Mouse (Mus musculus): Measurements from ENCODE around the gene Zfp60. TPM values are rescaled to one million over a fixed set of nuclear protein-coding genes. Genes with fewer than 3 reads are reported as not detected.
"Not testable (repeated sequence)": the region's sequence is repeated elsewhere in the genome, so short reads cannot be mapped to it uniquely, and the experiment has no call there.

Zfp60 gene
- total RNA-seq, 2 experiments from 2014 or later, result 8.9 to 11.7 TPM

DNA sequence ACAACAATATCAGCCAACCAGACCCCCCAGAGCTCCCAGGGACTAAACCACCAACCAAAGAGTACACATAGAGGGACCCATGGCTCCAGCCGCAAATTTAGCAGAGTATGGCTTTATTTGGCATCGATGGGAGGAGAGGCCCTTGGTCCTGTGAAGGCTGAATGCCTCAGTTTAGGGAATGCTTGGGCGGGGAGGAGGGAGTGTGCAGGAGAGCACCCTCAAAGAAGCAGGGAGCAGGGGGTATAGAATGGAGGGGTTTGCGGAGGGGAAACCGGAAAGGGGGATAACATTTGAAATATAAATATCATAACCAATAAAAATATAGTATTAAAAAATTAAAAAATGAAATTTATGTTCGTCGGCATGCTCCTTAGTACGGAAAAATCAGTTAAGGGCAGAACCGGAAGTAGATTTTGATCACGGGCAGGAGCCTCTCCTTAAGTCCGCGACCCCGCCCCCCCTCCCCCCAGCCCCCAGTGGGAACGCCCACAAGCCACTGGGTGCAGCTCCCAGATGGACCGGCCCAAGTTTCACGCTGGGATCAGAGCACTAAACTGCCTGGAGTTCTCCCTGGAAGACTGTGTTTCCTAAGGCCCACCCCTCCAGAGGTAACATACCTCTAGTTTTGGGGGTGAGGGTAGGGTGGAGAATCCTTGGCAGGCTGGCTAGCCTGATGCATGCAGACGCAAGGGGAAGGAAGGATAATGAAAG is 34.1 kb downstream of the Zfp60 start:
- ATAC-seq (replicated peaks; ENCODE audit: poor library complexity, severe bottlenecking), result 0 out of 2 replicates have a peak, but pooled peaks have one; percentile 17

DNA sequence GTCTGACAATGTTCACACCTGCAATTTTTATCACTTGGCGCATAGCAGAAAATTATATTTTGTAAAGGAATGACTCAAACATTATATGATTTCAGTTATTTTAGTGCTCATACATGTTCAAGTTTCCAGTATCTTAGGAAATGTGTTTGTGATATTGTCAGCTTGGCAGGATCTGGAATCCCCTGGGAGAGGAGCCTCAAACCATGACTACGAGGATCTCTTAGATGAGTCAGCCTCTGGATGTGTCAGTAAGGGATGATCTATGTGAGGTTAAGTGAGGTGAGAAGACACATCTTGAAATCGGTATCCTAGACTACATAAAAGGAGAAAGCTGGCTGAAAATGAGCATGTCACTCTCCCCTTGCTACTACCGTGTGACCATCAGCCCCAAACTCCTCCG is 58.1 kb downstream of the Zfp60 start:
- no peak for ATAC-seq (replicated peaks; ENCODE audit: poor library complexity, severe bottlenecking)

GRCm38 (mm10) chr7:27793865-27794264 is 62.7 kb downstream of the Zfp60 start:
- not testable (repeated sequence) for ATAC-seq (replicated peaks; ENCODE audit: poor library complexity, severe bottlenecking)

- ATAC-seq (replicated peaks; ENCODE audit: poor library complexity, severe bottlenecking), result no peak
These were observed 63.4 kb downstream of the Zfp60 start for GRCm38 (mm10) chr7:27794566-27794965.

GRCm38 (mm10) chr7:27797906-27798811 is 67.0 kb downstream of the Zfp60 start:
- no peak for ATAC-seq (replicated peaks; ENCODE audit: poor library complexity, severe bottlenecking)

DNA sequence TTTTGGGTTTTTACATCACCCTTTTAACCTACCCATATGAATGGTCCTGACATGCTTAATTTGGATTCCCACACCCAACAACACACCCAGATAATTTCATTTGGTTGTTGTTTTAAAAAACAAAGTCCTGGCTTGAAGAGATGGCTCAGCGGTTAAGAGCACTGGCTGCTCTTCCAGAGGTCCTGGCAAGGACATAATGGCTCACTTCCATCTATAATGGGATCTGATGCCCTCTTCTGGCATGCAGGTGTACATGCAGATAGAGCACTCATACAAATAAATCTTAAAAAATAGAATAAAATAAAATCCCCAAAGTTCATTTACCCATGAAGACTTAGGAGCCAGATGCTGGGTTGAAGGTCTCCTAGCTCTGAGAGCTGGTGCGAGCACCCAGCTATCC is 69.9 kb downstream of the Zfp60 start:
- ATAC-seq (replicated peaks; ENCODE audit: poor library complexity, severe bottlenecking), result no peak

DNA sequence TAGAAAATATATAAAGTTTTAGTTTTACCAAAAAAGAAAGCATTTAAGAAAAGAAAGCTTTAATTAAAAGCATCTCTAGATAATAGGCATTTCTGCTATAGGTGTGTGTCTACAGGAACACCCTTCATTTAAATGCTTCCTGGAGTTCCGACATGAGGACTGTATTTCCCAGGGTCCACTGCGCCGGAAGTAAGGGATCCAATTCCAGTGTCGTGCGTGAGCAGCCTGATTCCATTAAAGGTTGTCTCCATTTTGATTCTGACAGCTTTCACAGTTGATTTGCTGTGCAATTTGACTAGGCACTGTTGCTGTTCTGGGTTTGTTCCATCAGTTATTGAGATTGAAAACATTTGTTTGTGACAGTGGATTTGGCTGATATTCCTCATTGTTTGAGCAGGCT is 71.8 kb downstream of the Zfp60 start:
- ATAC-seq (replicated peaks; ENCODE audit: poor library complexity, severe bottlenecking), result no peak

Other genes starting within 250 kb of the Zfp60 start
- gene Sertad1, start 244.5 kb upstream of the Zfp60 start, total RNA-seq (2014; fragmentation: Nextera tagmentation), result 1.9 and 2.2 TPM in 2 replicates
- gene Sertad1, start 244.5 kb upstream of the Zfp60 start, total RNA-seq (2017), result 3.7 and 8.9 TPM in 2 replicates
- 0.13 and 1.4 TPM in 2 replicates for gene Prx, start 232.1 kb upstream of the Zfp60 start, total RNA-seq (2014; fragmentation: Nextera tagmentation)
- 0.52 and 0.62 TPM in 2 replicates for gene Prx, start 232.1 kb upstream of the Zfp60 start, total RNA-seq (2017)
- gene Hipk4, start 208.1 kb upstream of the Zfp60 start, total RNA-seq (2014; fragmentation: Nextera tagmentation), result 1.4 TPM in 1 of 2 replicates, not detected in the other
- gene Hipk4, start 208.1 kb upstream of the Zfp60 start, total RNA-seq (2017), result 0.05 and 0.09 TPM in 2 replicates
- gene Pld3, start 178.2 kb upstream of the Zfp60 start, total RNA-seq (2014; fragmentation: Nextera tagmentation), result 3.8 and 10.6 TPM in 2 replicates
- 3.8 and 6.3 TPM in 2 replicates for gene Pld3, start 178.2 kb upstream of the Zfp60 start, total RNA-seq (2017)
- 16.9 and 18.4 TPM in 2 replicates for gene 2310022A10Rik, start 178.2 kb upstream of the Zfp60 start, total RNA-seq (2014; fragmentation: Nextera tagmentation)
- gene 2310022A10Rik, start 178.2 kb upstream of the Zfp60 start, total RNA-seq (2017), result 4.7 and 6.6 TPM in 2 replicates
- 36.1 and 48.5 TPM in 2 replicates for gene Akt2, start 139.8 kb upstream of the Zfp60 start, total RNA-seq (2014; fragmentation: Nextera tagmentation)
- 43.7 and 45.4 TPM in 2 replicates for gene Akt2, start 139.8 kb upstream of the Zfp60 start, total RNA-seq (2017)
- not detected in 2 replicates for gene Ttc9b, start 77.5 kb upstream of the Zfp60 start, total RNA-seq (2014; fragmentation: Nextera tagmentation)
- not detected in 2 replicates for gene Ttc9b, start 77.5 kb upstream of the Zfp60 start, total RNA-seq (2017)
- gene Map3k10, start 56.8 kb upstream of the Zfp60 start, total RNA-seq (2014; fragmentation: Nextera tagmentation), result 3.2 and 3.5 TPM in 2 replicates
- 4.9 and 5.0 TPM in 2 replicates for gene Map3k10, start 56.8 kb upstream of the Zfp60 start, total RNA-seq (2017)
- 0.66 and 1.7 TPM in 2 replicates for gene Zfp607b, start 42.0 kb upstream of the Zfp60 start, total RNA-seq (2014; fragmentation: Nextera tagmentation)
- 0.69 and 7.9 TPM in 2 replicates for gene Zfp607b, start 42.0 kb upstream of the Zfp60 start, total RNA-seq (2017)
- gene Zfp626, start 75.8 kb downstream of the Zfp60 start, total RNA-seq (2014; fragmentation: Nextera tagmentation), result 9.5 and 10.6 TPM in 2 replicates
- 4.1 and 7.3 TPM in 2 replicates for gene Zfp626, start 75.8 kb downstream of the Zfp60 start, total RNA-seq (2017)
- gene Zfp59, start 107.2 kb downstream of the Zfp60 start, total RNA-seq (2014; fragmentation: Nextera tagmentation), result 0.88 and 3.9 TPM in 2 replicates
- 7.4 and 8.9 TPM in 2 replicates for gene Zfp59, start 107.2 kb downstream of the Zfp60 start, total RNA-seq (2017)
- 4.7 and 9.4 TPM in 2 replicates for gene Zfp607a, start 126.1 kb downstream of the Zfp60 start, total RNA-seq (2014; fragmentation: Nextera tagmentation)
- 6.1 and 13.1 TPM in 2 replicates for gene Zfp607a, start 126.1 kb downstream of the Zfp60 start, total RNA-seq (2017)
- gene Zfp974, start 198.1 kb downstream of the Zfp60 start, total RNA-seq (2014; fragmentation: Nextera tagmentation), result 2.0 and 5.7 TPM in 2 replicates
- gene Zfp974, start 198.1 kb downstream of the Zfp60 start, total RNA-seq (2017), result 0.36 and 5.4 TPM in 2 replicates
- 17.2 and 18.2 TPM in 2 replicates for gene Zfp780b, start 247.8 kb downstream of the Zfp60 start, total RNA-seq (2014; fragmentation: Nextera tagmentation)
- gene Zfp780b, start 247.8 kb downstream of the Zfp60 start, total RNA-seq (2017), result 7.8 and 12.0 TPM in 2 replicates